Mouse (Mus musculus): ENCODE measurements around the gene Rpl13a.

DNA sequence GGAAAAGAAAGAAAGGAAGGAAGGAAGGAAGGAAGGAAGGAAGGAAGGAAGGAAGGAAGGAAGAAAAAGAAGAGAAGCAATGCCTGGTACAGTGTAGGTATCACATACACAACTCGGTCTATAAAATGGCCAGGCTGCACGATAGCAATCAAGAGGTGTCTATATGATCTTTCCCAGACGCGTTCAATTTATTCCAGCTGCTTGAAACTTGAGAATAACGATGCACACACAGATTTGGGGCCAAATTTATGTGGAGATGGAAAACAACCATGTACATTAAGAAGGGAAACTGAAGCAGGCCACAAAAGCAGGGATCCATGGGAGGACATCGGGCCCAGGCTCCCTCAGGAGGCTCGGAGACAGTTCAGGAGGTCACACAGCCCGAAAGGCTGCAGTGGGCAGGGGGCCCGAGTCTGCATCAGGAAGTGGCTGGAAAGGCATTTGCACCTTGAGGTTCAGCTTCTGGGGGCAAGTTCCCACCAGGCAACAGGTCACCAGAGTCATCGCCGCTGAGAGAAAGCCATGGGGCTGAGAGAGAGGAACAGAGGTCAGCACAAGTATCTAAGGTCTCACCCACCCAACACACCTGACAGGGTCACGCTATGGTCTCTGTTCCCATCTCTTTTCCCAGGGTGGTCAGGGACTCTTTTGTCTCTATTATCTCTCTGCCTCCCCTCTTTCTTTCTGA, 35.6 kb downstream of the Rpl13a start:
- TF ChIP-seq CTCF (IDR thresholded peaks at IDR 0.05; ENCODE audit: low read depth) (no peak), EP300 (IDR thresholded peaks at IDR 0.05; ENCODE audit: low read depth) (no peak)
